Mouse (Mus musculus): ENCODE results near the gene Lipo2. TPM values are rescaled to one million over a fixed set of nuclear protein-coding genes. Genes with fewer than 3 reads are reported as not detected.
A peak's percentile ranks its signal among the peaks of the same experiment; 100 is the strongest.
"Not testable (repeated sequence)": the region's sequence is repeated elsewhere in the genome, so short reads cannot be mapped to it uniquely, and the experiment has no call there.

Lipo2 gene
- 0.12 and 0.24 TPM in 2 replicates for polyA plus RNA-seq (2015; fragmentation: Nextera tagmentation; extraction: Ambion mirVana)

- WGBS: 94% methylated on average over 1 of the region's 1 CpGs
- H3K4me2 ChIP-seq (replicated peaks; ENCODE audit: low read depth, low read length); H3K36me3 ChIP-seq (ENCODE audit: insufficient read depth, low read length); H3K4me1 ChIP-seq (ENCODE audit: insufficient read depth, low read length); H3K27me3 ChIP-seq (ENCODE audit: insufficient read depth, low read length); H3K27ac ChIP-seq (ENCODE audit: low read length); H3K9me3 ChIP-seq (ENCODE audit: low read length); ATAC-seq (ENCODE audit: low FRiP score, low TSS enrichment); H3K9ac ChIP-seq (replicated peaks; ENCODE audit: low read length); H3K4me3 ChIP-seq (ENCODE audit: low read length): not testable (repeated sequence)
Measured at GRCm38 (mm10) chr19:33751259-33751658, at the start of gene Lipo2. Gene Lipo2 (minus strand): TSS chr19:33751359.

GRCm38 (mm10) chr19:33787359-33787758 lies 36.2 kb upstream of the Lipo2 start, which contains the start of gene Lipo1:
Gene Lipo1 (minus strand): TSS chr19:33787459.
- not testable (repeated sequence) for ATAC-seq (ENCODE audit: low FRiP score, low TSS enrichment); H3K9ac ChIP-seq (replicated peaks; ENCODE audit: low read length); H3K9me3 ChIP-seq (ENCODE audit: low read length); H3K27me3 ChIP-seq (ENCODE audit: insufficient read depth, low read length); H3K4me1 ChIP-seq (ENCODE audit: insufficient read depth, low read length); H3K36me3 ChIP-seq (ENCODE audit: insufficient read depth, low read length); H3K4me3 ChIP-seq (ENCODE audit: low read length); H3K27ac ChIP-seq (ENCODE audit: low read length); H3K4me2 ChIP-seq (replicated peaks; ENCODE audit: low read depth, low read length)

GRCm38 (mm10) chr19:33786576-33787277 lies 35.6 kb upstream of the Lipo2 start:
- Histone ChIP-seq H3K4me1 (ENCODE audit: insufficient read depth, low read length) (no peaks in the 10 kb centered on the region), H3K36me3 (ENCODE audit: insufficient read depth, low read length) (no peaks in the 10 kb centered on the region), H3K27me3 (ENCODE audit: insufficient read depth, low read length) (no peaks in the 10 kb centered on the region), H3K27ac (ENCODE audit: low read length) (no peak overlapping the region), H3K9ac (replicated peaks; ENCODE audit: low read length) (no peak overlapping the region), H3K4me2 (replicated peaks; ENCODE audit: low read depth, low read length) (no peak overlapping the region), H3K9me3 (ENCODE audit: low read length) (no peaks in the 10 kb centered on the region), H3K4me3 (ENCODE audit: low read length) (no peak overlapping the region)
- WGBS: 88% methylated on average over 12 of the region's 12 CpGs
- no peak for ATAC-seq (ENCODE audit: low FRiP score, low TSS enrichment)

- ATAC-seq (ENCODE audit: low FRiP score, low TSS enrichment): peak; percentile 89
- not testable (repeated sequence) for H3K9me3 ChIP-seq (ENCODE audit: low read length); H3K4me3 ChIP-seq (ENCODE audit: low read length); H3K36me3 ChIP-seq (ENCODE audit: insufficient read depth, low read length); H3K27me3 ChIP-seq (ENCODE audit: insufficient read depth, low read length); H3K27ac ChIP-seq (ENCODE audit: low read length); H3K9ac ChIP-seq (replicated peaks; ENCODE audit: low read length); H3K4me1 ChIP-seq (ENCODE audit: insufficient read depth, low read length)
- H3K4me2 ChIP-seq (replicated peaks; ENCODE audit: low read depth, low read length): 0 out of 2 replicates have a peak within 1 kb of the TSS, but pooled peaks have one; percentile 21
- 45% methylated on average over 11 of the region's 41 CpGs for WGBS
Measured at GRCm38 (mm10) chr19:33761287-33762086, 10.3 kb upstream of the Lipo2 start, which contains the start of gene Lipo3. Gene Lipo3 (minus strand): TSS chr19:33761951.

Other genes starting within 250 kb of the Lipo2 start
- not detected in 2 replicates for gene Lipo4, start 233.6 kb downstream of the Lipo2 start, polyA plus RNA-seq (2015; fragmentation: Nextera tagmentation; extraction: Ambion mirVana)
- not detected in 2 replicates for gene Gm8978, start 126.1 kb downstream of the Lipo2 start, polyA plus RNA-seq (2015; fragmentation: Nextera tagmentation; extraction: Ambion mirVana)
- 16.5 and 17.8 TPM in 2 replicates for gene Lipo3, start 10.6 kb upstream of the Lipo2 start, polyA plus RNA-seq (2015; fragmentation: Nextera tagmentation; extraction: Ambion mirVana)
- gene Lipo1, start 36.1 kb upstream of the Lipo2 start, polyA plus RNA-seq (2015; fragmentation: Nextera tagmentation; extraction: Ambion mirVana): not detected in 2 replicates
- gene Lipf, start 209.8 kb upstream of the Lipo2 start, polyA plus RNA-seq (2015; fragmentation: Nextera tagmentation; extraction: Ambion mirVana): not detected in 2 replicates

Data from kidney, embryonic 16.5 days (tissue).